Mouse (Mus musculus): ENCODE measurements around the gene Sprn. TPM values are rescaled to one million over a fixed set of nuclear protein-coding genes. Genes with fewer than 3 reads are reported as not detected.

The Sprn gene
- 0.63 TPM for polyA plus RNA-seq (2014; fragmentation: Illumina TruSeq; extraction: RNeasy Lipid Tissue Mini Kit (QIAGEN cat#74804); ENCODE audit: low read depth, low replicate concordance)

GRCm38 (mm10) chr7:140154218-140154927, at the start of gene Sprn:
TSS of gene Sprn (minus strand) at chr7:140154877.

GRCm38 (mm10) chr7:140172936-140173335, 18.3 kb upstream of the Sprn start, which contains the start of gene Olfr523:
TSS of gene Olfr523 (plus strand) at chr7:140173217.

GRCm38 (mm10) chr7:140164664-140165063, 10.0 kb upstream of the Sprn start, which contains the start of gene Olfr522:
TSS of gene Olfr522 (minus strand) at chr7:140164764.

GRCm38 (mm10) chr7:140137135-140138020, 17.3 kb downstream of the Sprn start, which contains the start of gene Mtg1:
TSS of gene Mtg1 (plus strand) at chr7:140137564.

GRCm38 (mm10) chr7:140116329-140117054, 38.2 kb downstream of the Sprn start, which contains the start of gene Echs1:
TSS of gene Echs1 (minus strand) at chr7:140116476.

GRCm38 (mm10) chr7:140115583-140116328, 38.9 kb downstream of the Sprn start, which contains the start of gene Paox:
TSS of gene Paox (plus strand) at chr7:140115799.

GRCm38 (mm10) chr7:140101993-140102860, 52.5 kb downstream of the Sprn start, which contains the start of gene Fuom:
TSS of gene Fuom (minus strand) at chr7:140102441.

Other genes starting within 250 kb of the Sprn start
- gene Utf1, start 211.1 kb downstream of the Sprn start, polyA plus RNA-seq (2014; fragmentation: Illumina TruSeq; extraction: RNeasy Lipid Tissue Mini Kit (QIAGEN cat#74804); ENCODE audit: low read depth, low replicate concordance) = not detected
- not detected for gene 6430531B16Rik, start 176.1 kb downstream of the Sprn start, polyA plus RNA-seq (2014; fragmentation: Illumina TruSeq; extraction: RNeasy Lipid Tissue Mini Kit (QIAGEN cat#74804); ENCODE audit: low read depth, low replicate concordance)
- gene Adam8, start 162.3 kb downstream of the Sprn start, polyA plus RNA-seq (2014; fragmentation: Illumina TruSeq; extraction: RNeasy Lipid Tissue Mini Kit (QIAGEN cat#74804); ENCODE audit: low read depth, low replicate concordance) = 1.9 TPM
- gene Zfp511, start 118.5 kb downstream of the Sprn start, polyA plus RNA-seq (2014; fragmentation: Illumina TruSeq; extraction: RNeasy Lipid Tissue Mini Kit (QIAGEN cat#74804); ENCODE audit: low read depth, low replicate concordance) = 14.5 TPM
- gene Tubgcp2, start 118.2 kb downstream of the Sprn start, polyA plus RNA-seq (2014; fragmentation: Illumina TruSeq; extraction: RNeasy Lipid Tissue Mini Kit (QIAGEN cat#74804); ENCODE audit: low read depth, low replicate concordance) = 20.2 TPM
- gene Msx3, start 105.8 kb downstream of the Sprn start, polyA plus RNA-seq (2014; fragmentation: Illumina TruSeq; extraction: RNeasy Lipid Tissue Mini Kit (QIAGEN cat#74804); ENCODE audit: low read depth, low replicate concordance) = not detected
- gene Caly, start 72.3 kb downstream of the Sprn start, polyA plus RNA-seq (2014; fragmentation: Illumina TruSeq; extraction: RNeasy Lipid Tissue Mini Kit (QIAGEN cat#74804); ENCODE audit: low read depth, low replicate concordance) = not detected
- gene Prap1, start 61.5 kb downstream of the Sprn start, polyA plus RNA-seq (2014; fragmentation: Illumina TruSeq; extraction: RNeasy Lipid Tissue Mini Kit (QIAGEN cat#74804); ENCODE audit: low read depth, low replicate concordance) = not detected
- 85.6 TPM for gene Fuom, start 52.4 kb downstream of the Sprn start, polyA plus RNA-seq (2014; fragmentation: Illumina TruSeq; extraction: RNeasy Lipid Tissue Mini Kit (QIAGEN cat#74804); ENCODE audit: low read depth, low replicate concordance)
- gene Paox, start 39.1 kb downstream of the Sprn start, polyA plus RNA-seq (2014; fragmentation: Illumina TruSeq; extraction: RNeasy Lipid Tissue Mini Kit (QIAGEN cat#74804); ENCODE audit: low read depth, low replicate concordance) = 6.8 TPM
- 535 TPM for gene Echs1, start 38.4 kb downstream of the Sprn start, polyA plus RNA-seq (2014; fragmentation: Illumina TruSeq; extraction: RNeasy Lipid Tissue Mini Kit (QIAGEN cat#74804); ENCODE audit: low read depth, low replicate concordance)
- 41.4 TPM for gene Mtg1, start 17.3 kb downstream of the Sprn start, polyA plus RNA-seq (2014; fragmentation: Illumina TruSeq; extraction: RNeasy Lipid Tissue Mini Kit (QIAGEN cat#74804); ENCODE audit: low read depth, low replicate concordance)
- not detected for gene Olfr522, start 9.9 kb upstream of the Sprn start, polyA plus RNA-seq (2014; fragmentation: Illumina TruSeq; extraction: RNeasy Lipid Tissue Mini Kit (QIAGEN cat#74804); ENCODE audit: low read depth, low replicate concordance)
- not detected for gene Olfr523, start 18.3 kb upstream of the Sprn start, polyA plus RNA-seq (2014; fragmentation: Illumina TruSeq; extraction: RNeasy Lipid Tissue Mini Kit (QIAGEN cat#74804); ENCODE audit: low read depth, low replicate concordance)
- gene Olfr524, start 51.1 kb upstream of the Sprn start, polyA plus RNA-seq (2014; fragmentation: Illumina TruSeq; extraction: RNeasy Lipid Tissue Mini Kit (QIAGEN cat#74804); ENCODE audit: low read depth, low replicate concordance) = not detected
- 0.13 TPM for gene Cd163l1, start 63.4 kb upstream of the Sprn start, polyA plus RNA-seq (2014; fragmentation: Illumina TruSeq; extraction: RNeasy Lipid Tissue Mini Kit (QIAGEN cat#74804); ENCODE audit: low read depth, low replicate concordance)
- not detected for gene 5830411N06Rik, start 92.4 kb upstream of the Sprn start, polyA plus RNA-seq (2014; fragmentation: Illumina TruSeq; extraction: RNeasy Lipid Tissue Mini Kit (QIAGEN cat#74804); ENCODE audit: low read depth, low replicate concordance)
- gene Olfr525, start 166.0 kb upstream of the Sprn start, polyA plus RNA-seq (2014; fragmentation: Illumina TruSeq; extraction: RNeasy Lipid Tissue Mini Kit (QIAGEN cat#74804); ENCODE audit: low read depth, low replicate concordance) = not detected
- not detected for gene Olfr527, start 179.1 kb upstream of the Sprn start, polyA plus RNA-seq (2014; fragmentation: Illumina TruSeq; extraction: RNeasy Lipid Tissue Mini Kit (QIAGEN cat#74804); ENCODE audit: low read depth, low replicate concordance)
- gene Olfr60, start 206.8 kb upstream of the Sprn start, polyA plus RNA-seq (2014; fragmentation: Illumina TruSeq; extraction: RNeasy Lipid Tissue Mini Kit (QIAGEN cat#74804); ENCODE audit: low read depth, low replicate concordance) = not detected
- not detected for gene Olfr530, start 221.5 kb upstream of the Sprn start, polyA plus RNA-seq (2014; fragmentation: Illumina TruSeq; extraction: RNeasy Lipid Tissue Mini Kit (QIAGEN cat#74804); ENCODE audit: low read depth, low replicate concordance)
- gene Olfr531, start 248.0 kb upstream of the Sprn start, polyA plus RNA-seq (2014; fragmentation: Illumina TruSeq; extraction: RNeasy Lipid Tissue Mini Kit (QIAGEN cat#74804); ENCODE audit: low read depth, low replicate concordance) = not detected